8 mouse cellular contexts compared by ENCODE assay signal in the genomic region with DNA sequence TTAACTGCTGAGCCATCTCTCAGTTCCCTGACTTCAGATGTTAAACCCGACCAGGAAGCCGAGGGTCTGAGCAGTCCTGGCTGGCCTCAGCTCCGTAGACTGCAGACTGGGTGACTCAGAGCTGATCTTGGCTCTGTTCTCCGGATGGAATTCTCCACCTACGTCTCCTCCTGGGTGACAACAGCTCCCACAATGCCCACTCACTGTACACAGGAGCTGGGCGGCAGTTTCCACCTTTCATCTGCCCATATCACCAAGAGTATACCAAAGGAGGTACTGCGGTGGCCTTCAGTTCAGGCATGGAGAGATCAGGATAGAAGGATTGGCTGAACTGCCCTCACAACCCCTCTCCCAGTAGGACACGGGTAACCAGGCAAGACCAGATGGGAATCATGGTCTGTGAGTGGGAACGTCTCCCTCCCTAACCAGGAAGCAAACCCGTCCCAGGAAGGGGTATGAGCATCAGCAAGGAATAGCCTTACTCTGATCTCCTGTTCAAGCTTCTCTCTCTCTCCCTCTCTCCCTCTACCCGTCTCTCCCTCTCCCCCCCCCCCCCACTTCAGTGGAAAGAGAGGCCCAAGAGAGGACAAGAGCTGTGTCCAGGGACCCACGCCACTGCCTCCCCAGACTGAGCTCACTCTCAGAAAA. TPM values are rescaled to one million over a fixed set of nuclear protein-coding genes. Genes with fewer than 3 reads are reported as not detected.
DNase-seq lines count a peak whose midpoint lies in the region; ATAC-seq lines count a peak whose summit lies in the region.

No protein-coding gene starts in this region.

- H3K27me3 ChIP-seq in embryonic facial prominence, embryonic 13.5 days: peaks cover 7% of the 10 kb centered on the region
- 0 out of 2 replicates have a peak, but pooled peaks cover 7% of the 10 kb centered on the region for H3K27me3 ChIP-seq in neural tube, embryonic 12.5 days (replicated peaks)

- H3K36me3 ChIP-seq in embryonic facial prominence, embryonic 13.5 days: peaks cover 15% of the 10 kb centered on the region; the same call in 1 of the 2 replicates
- H3K36me3 ChIP-seq in neural tube, embryonic 12.5 days: no peaks in the 10 kb centered on the region; the same call in 1 of the 2 replicates

- H3K27ac ChIP-seq in embryonic facial prominence, embryonic 13.5 days: peak overlapping the region; percentile 92
- peak overlapping the region; percentile 95 for H3K27ac ChIP-seq in neural tube, embryonic 12.5 days

- peak overlapping the region; percentile 71 for H3K4me2 ChIP-seq in embryonic facial prominence, embryonic 13.5 days
- H3K4me2 ChIP-seq in neural tube, embryonic 12.5 days (replicated peaks): peak overlapping the region; percentile 84

- peak; percentile 13; the same call in 1 of the 2 replicates for ATAC-seq in embryonic facial prominence, embryonic 13.5 days (ENCODE audit: insufficient number of reproducible peaks, insufficient read depth, low FRiP score, low TSS enrichment, low read depth)
- ATAC-seq in neural tube, embryonic 12.5 days (ENCODE audit: low FRiP score, low read depth): peak; percentile 51
- ATAC-seq in megakaryocyte progenitor cell, adult 5-6 weeks (replicated peaks; ENCODE audit: poor library complexity): no peak

- H3K9me3 ChIP-seq in embryonic facial prominence, embryonic 13.5 days: no peaks in the 10 kb centered on the region
- H3K9me3 ChIP-seq in neural tube, embryonic 12.5 days: no peaks in the 10 kb centered on the region

- peaks cover 11% of the 10 kb centered on the region for H3K4me1 ChIP-seq in embryonic facial prominence, embryonic 13.5 days
- H3K4me1 ChIP-seq in neural tube, embryonic 12.5 days: peaks cover 14% of the 10 kb centered on the region

- 10% methylated on average over 11 of the region's 12 CpGs for WGBS in embryonic facial prominence, embryonic 13.5 days
- WGBS in neural tube, embryonic 12.5 days: 9% methylated on average over 12 of the region's 12 CpGs

- H3K9ac ChIP-seq in embryonic facial prominence, embryonic 13.5 days: peak overlapping the region; percentile 96
- H3K9ac ChIP-seq in neural tube, embryonic 12.5 days: peak overlapping the region; percentile 95

- H3K4me3 ChIP-seq in embryonic facial prominence, embryonic 13.5 days: peak overlapping the region; percentile 82
- peak overlapping the region; percentile 80 for H3K4me3 ChIP-seq in neural tube, embryonic 12.5 days

- peak; percentile 44 for DNase-seq in layer of hippocampus, adult 11-12 months (ENCODE audit: low spot score)
- DNase-seq in layer of hippocampus, adult 9-10 months (ENCODE audit: low spot score): no peak
- DNase-seq in adrenal gland, postnatal 10 days: peak; percentile 66
- DNase-seq in layer of hippocampus, adult 18-20 months (ENCODE audit: low spot score in 2 of 2): peak; percentile 44 to 73
- no peak for DNase-seq in ovary, postnatal 14 days (ENCODE audit: low spot score)

RNA-seq across cellular contexts. Expression of a gene that starts 5.2 kb away (rescaled TPM):
- total RNA-seq in adrenal gland, postnatal 10 days (2021): 1 to 10 TPM; 2.9 to 5.1 TPM
- polyA plus RNA-seq in embryonic facial prominence, embryonic 13.5 days (2015; fragmentation: Nextera tagmentation; extraction: Ambion mirVana): 150 TPM in 2 replicates
- total RNA-seq in layer of hippocampus, adult 18-20 months (2021): 10 to 100 TPM in 1 of 2 experiments, 1 to 10 TPM in 1; 9.4 to 11.2 TPM
- polyA plus RNA-seq in neural tube, embryonic 12.5 days (2016; fragmentation: Nextera tagmentation; extraction: Ambion mirVana): 61.3 and 71.6 TPM in 2 replicates
- 0.07 TPM in 1 of 2 replicates, not detected in the other for total RNA-seq in megakaryocyte progenitor cell, adult 5-6 weeks (2015)
- not detected in 2 replicates for total RNA-seq in megakaryocyte progenitor cell, adult 5-6 weeks (2017)

RNA-seq across cellular contexts. Expression of a gene that starts 34.6 kb away (rescaled TPM):
- total RNA-seq in adrenal gland, postnatal 10 days (2021): 100 to 1,000 TPM; 110 to 422 TPM
- polyA plus RNA-seq in embryonic facial prominence, embryonic 13.5 days (2015; fragmentation: Nextera tagmentation; extraction: Ambion mirVana): 12.9 and 14.8 TPM in 2 replicates
- 100 to 1,000 TPM in 1 of 2 experiments, 10 to 100 TPM in 1; 91.8 to 107 TPM for total RNA-seq in layer of hippocampus, adult 18-20 months (2021)
- 49.1 and 54.7 TPM in 2 replicates for polyA plus RNA-seq in neural tube, embryonic 12.5 days (2016; fragmentation: Nextera tagmentation; extraction: Ambion mirVana)
- not detected in 2 replicates for total RNA-seq in megakaryocyte progenitor cell, adult 5-6 weeks (2015)
- total RNA-seq in megakaryocyte progenitor cell, adult 5-6 weeks (2017): not detected in 2 replicates

RNA-seq across cellular contexts. Expression of a gene that starts 34.7 kb away (rescaled TPM):
- total RNA-seq in adrenal gland, postnatal 10 days (2021): 1 to 10 TPM in 1 of 2 experiments, not detected in 1; 1.3 TPM
- not detected in 2 replicates for polyA plus RNA-seq in embryonic facial prominence, embryonic 13.5 days (2015; fragmentation: Nextera tagmentation; extraction: Ambion mirVana)
- total RNA-seq in layer of hippocampus, adult 18-20 months (2021): 1 to 10 TPM in 1 of 2 experiments, under 1 TPM in 1; 0.69 to 2.4 TPM
- 0.59 TPM in 1 of 2 replicates, not detected in the other for polyA plus RNA-seq in neural tube, embryonic 12.5 days (2016; fragmentation: Nextera tagmentation; extraction: Ambion mirVana)
- total RNA-seq in megakaryocyte progenitor cell, adult 5-6 weeks (2015): not detected in 2 replicates
- not detected in 2 replicates for total RNA-seq in megakaryocyte progenitor cell, adult 5-6 weeks (2017)

RNA-seq across cellular contexts. Expression of a gene that starts 51.6 kb away (rescaled TPM):
- not detected for total RNA-seq in adrenal gland, postnatal 10 days (2021)
- polyA plus RNA-seq in embryonic facial prominence, embryonic 13.5 days (2015; fragmentation: Nextera tagmentation; extraction: Ambion mirVana): not detected in 2 replicates
- total RNA-seq in layer of hippocampus, adult 18-20 months (2021): not detected
- not detected in 2 replicates for polyA plus RNA-seq in neural tube, embryonic 12.5 days (2016; fragmentation: Nextera tagmentation; extraction: Ambion mirVana)
- total RNA-seq in megakaryocyte progenitor cell, adult 5-6 weeks (2015): not detected in 2 replicates
- not detected in 2 replicates for total RNA-seq in megakaryocyte progenitor cell, adult 5-6 weeks (2017)

Comparison
In these comparisons a context has a peak if more than half of its experiments do, and no peak if none do; other contexts are left out.
1. DNase-seq: peak in layer of hippocampus, adult 11-12 months (single experiment), adrenal gland, postnatal 10 days (single experiment) and layer of hippocampus, adult 18-20 months (2 of 2); none in layer of hippocampus, adult 9-10 months (single experiment) and ovary, postnatal 14 days (single experiment).
2. RNA of a gene that starts 34.6 kb away (total RNA-seq): 110 to 422 TPM in adrenal gland, postnatal 10 days and 91.8 to 107 TPM in layer of hippocampus, adult 18-20 months; not detected in megakaryocyte progenitor cell, adult 5-6 weeks; every median in the first group is over 10 times any median in the second.